Mouse (Mus musculus): Measurements from ENCODE around the gene Cela3b. TPM values are rescaled to one million over a fixed set of nuclear protein-coding genes. Genes with fewer than 3 reads are reported as not detected.
A peak's percentile ranks its signal among the peaks of the same experiment; 100 is the strongest.

Gene Cela3b
- polyA plus RNA-seq, 1 experiment from 2014 or later, result not detected

DNA sequence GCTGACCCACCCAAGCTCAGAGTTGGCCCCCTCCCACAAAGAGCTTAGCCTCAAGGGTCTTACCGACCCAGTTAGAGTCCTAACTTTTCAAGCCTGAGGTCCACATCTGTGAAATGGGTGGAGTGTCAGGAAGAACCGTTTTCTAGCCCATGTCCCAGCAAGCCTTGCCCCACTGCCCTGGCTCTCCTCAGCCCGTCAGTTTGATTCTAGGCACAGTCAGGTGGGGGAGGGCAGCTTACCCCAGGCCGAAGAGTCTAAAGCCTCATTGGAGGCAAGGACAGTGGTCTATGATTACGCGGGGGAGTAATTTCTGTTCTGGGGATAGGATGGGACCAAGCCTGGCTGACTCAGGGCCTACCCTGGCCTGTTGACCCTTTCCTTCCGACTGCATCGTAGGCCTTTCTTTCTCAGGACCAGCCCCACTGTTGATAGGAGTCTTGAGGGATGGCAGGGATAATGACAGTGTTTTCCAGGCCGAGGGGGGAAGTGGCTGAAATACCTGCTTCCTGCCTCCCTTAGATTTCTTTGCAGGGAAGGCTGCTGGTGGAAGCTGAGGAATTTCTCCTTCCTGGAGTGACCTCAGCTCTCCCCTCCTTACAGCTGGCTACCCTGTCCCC lies 40.5 kb upstream of the Cela3b start:
- H3K4me2 ChIP-seq, result peak overlapping the region; percentile 80
- peak overlapping the region; percentile 61; the same call in 1 of the 2 replicates for H3K4me3 ChIP-seq
- no peak for ATAC-seq
- 56% methylated on average over 9 of the region's 9 CpGs for WGBS (ENCODE audit: insufficient replicate concordance)
- peaks cover 50% of the 10 kb centered on the region for H3K27me3 ChIP-seq (replicated peaks)
- peak overlapping the region; percentile 10; the same call in 1 of the 2 replicates for H3K9ac ChIP-seq
- H3K27ac ChIP-seq, result 0 out of 2 replicates have a peak overlapping the region, but pooled peaks have one; percentile 38
- H3K4me1 ChIP-seq, result peaks cover 83% of the 10 kb centered on the region
- no peaks in the 10 kb centered on the region for H3K36me3 ChIP-seq
- no peaks in the 10 kb centered on the region for H3K9me3 ChIP-seq (replicated peaks)

DNA sequence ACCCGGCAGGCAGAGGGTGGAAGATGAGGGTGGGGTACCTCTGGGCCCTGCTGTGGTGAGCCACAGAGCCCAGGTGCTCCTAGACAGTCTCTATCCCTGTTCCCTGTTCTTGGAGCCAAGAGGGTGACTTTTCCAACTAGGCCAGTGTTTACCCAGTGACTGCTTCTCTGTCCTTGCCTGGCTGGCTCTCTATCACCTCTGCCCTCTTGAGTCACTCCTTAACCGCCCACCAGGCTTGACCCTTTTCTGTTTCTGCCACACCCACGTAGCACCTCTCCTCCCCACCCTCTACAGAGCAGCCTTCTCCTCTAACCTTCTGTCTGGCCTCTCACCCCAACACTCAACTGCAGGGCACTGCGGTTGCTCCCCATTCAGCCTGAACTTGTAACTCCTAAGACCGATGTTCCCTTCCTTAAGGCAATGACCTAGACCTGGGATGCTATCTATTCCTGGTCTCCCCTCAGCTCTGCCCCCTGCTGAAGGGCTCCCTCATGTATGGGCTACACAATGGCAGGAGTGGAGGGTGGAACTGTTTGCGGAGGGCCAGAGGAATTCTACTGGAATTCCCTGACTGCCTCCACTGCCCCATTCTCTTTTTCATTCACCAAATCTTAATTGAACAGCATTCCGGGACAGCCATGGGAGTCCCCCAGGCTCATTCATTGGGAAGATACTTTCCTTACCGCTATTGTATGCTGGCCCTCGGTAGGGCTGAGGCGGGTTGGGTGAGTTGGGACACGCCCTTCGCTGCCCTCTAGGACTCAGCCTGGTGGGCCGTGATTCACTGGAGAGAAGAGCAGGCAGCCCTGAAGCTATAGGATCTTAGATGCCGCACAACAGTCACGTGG lies 39.7 kb upstream of the Cela3b start:
- Histone ChIP-seq H3K27ac (0 out of 2 replicates have a peak overlapping the region, but pooled peaks have one; percentile 38), H3K4me3 (peak overlapping the region; percentile 61), H3K36me3 (no peaks in the 10 kb centered on the region), H3K9me3 (replicated peaks) (no peaks in the 10 kb centered on the region), H3K27me3 (replicated peaks) (peaks cover 44% of the 10 kb centered on the region), H3K4me1 (peaks cover 76% of the 10 kb centered on the region), H3K9ac (0 out of 2 replicates have a peak overlapping the region, but pooled peaks have one; percentile 66), H3K4me2 (peak overlapping the region; percentile 80)
- 34% methylated on average over 15 of the region's 15 CpGs for WGBS (ENCODE audit: insufficient replicate concordance)
- ATAC-seq, result no peak

DNA sequence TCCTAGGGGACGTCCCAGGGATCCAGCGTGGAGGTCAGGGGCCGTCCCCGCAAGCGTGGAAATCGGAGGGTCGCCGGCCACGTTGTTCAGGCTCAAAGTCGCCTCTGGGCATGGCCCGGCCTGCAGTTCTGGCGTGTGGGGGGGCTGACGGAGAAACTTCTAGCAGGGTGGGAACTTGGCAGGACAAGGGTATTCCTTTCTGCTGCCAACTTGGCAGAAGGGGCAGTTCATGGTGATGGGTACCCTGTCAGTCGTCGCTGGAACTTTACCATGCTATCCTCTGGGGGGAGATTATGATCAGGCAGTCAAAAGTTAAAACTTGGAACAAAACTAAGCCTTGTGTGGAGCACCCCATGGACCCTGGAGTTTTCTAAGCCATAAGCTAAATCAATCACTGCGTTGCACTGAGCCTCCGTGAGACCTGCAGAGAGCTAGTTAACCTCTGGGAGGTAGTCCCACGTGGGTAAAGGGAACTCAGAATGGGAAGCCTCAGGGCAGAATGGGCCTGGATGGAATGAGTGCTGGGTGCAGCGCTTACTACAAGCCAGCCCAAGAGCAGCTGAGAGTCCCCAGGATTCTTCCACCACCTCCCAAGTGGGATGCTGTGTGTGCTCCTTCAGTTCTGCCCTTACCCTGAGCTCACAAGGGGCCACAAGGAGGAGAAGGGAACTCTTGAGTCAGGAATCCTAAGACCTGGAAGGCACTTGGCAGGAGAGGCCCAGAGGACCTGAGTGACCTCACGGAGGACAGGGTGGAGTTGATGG lies 38.9 kb upstream of the Cela3b start:
- Histone ChIP-seq H3K4me1 (peaks cover 69% of the 10 kb centered on the region), H3K9ac (peak overlapping the region; percentile 66), H3K27me3 (replicated peaks) (peaks cover 44% of the 10 kb centered on the region), H3K4me2 (peak overlapping the region; percentile 80), H3K9me3 (replicated peaks) (no peaks in the 10 kb centered on the region), H3K4me3 (peak overlapping the region; percentile 61), H3K27ac (no peak overlapping the region; the same call in 1 of the 2 replicates), H3K36me3 (no peaks in the 10 kb centered on the region)
- no peak for ATAC-seq
- WGBS (ENCODE audit: insufficient replicate concordance), result 9% methylated on average over 20 of the region's 20 CpGs

DNA sequence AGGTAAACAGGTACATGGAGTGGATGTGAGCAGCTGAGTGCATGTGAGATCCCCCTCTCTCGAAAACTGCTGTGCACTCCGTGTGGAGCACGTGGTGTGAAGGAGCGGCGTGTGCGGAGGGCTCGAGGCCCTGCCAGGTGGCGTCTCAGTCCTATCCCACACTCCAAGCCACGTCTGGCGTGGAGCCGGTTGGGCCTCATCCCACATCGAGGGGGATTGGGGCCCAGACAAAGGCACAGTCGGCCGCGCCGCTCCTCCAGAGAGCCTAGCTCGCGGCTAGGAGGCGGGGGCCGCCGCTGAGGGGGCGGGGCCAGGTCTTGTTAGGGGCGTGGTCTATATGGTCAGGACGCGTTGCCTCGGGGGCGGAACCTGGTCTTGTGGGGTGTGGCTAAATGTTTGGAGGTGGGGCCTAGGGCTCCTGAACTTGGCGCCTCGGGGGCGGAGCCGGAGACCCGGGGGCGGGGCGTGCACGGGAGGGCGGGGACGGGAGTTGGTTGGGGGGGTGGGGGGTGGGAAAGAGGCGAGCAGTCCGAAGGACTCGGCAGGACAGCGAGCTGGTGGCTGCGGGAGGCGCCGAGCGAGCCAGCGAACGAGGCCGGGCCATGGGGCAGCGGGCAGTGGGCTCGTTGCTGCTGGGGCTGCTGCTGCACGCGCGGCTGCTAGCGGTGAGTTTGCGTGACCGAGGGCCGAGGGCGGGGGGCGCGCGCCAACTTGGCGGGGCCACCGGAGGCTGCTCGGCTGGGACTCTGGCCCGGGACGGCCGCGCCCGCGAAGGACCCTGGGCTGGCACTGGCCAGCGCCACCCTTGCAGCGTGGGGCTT lies 38.1 kb upstream of the Cela3b start, which contains the start of gene Hspg2:
TSS of gene Hspg2 (plus strand) at position 510 of the 821 bp plus-strand sequence.
- H3K4me1 ChIP-seq, result peaks cover 61% of the 10 kb centered on the region
- WGBS (ENCODE audit: insufficient replicate concordance), result 2% methylated on average over 71 of the region's 72 CpGs
- H3K27ac ChIP-seq, result peak within 1 kb of the TSS; percentile 43; the same call in 1 of the 2 replicates
- H3K36me3 ChIP-seq, result no peaks in the 10 kb centered on the region
- H3K27me3 ChIP-seq (replicated peaks), result peaks cover 36% of the 10 kb centered on the region
- H3K9ac ChIP-seq, result peak within 1 kb of the TSS; percentile 66
- ATAC-seq, result peak; percentile 83
- no peaks in the 10 kb centered on the region for H3K9me3 ChIP-seq (replicated peaks)
- H3K4me2 ChIP-seq, result peak within 1 kb of the TSS; percentile 80
- H3K4me3 ChIP-seq, result peak within 1 kb of the TSS; percentile 61

DNA sequence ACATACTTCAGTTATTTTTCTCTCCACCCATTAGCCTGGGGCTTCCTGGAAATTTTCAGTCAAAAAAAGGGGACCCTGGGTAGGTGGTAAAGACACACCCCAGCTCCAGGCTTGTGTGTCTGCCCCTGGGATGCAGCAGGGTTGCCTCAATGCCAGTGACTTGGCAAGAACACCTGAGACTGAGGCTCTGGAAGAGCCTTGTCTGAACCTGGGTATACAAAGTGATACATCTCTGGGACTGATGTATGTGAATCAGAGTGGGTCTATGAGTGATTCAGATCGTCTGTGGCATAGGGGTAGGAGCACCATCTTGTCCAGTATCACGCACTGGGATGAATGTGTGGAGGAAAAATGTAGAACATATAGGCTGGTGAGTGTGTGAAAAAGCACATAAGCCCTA lies 37.2 kb upstream of the Cela3b start:
- H3K4me3 ChIP-seq, result no peak overlapping the region
- H3K27ac ChIP-seq, result no peak overlapping the region
- peaks cover 33% of the 10 kb centered on the region for H3K27me3 ChIP-seq (replicated peaks)
- H3K4me2 ChIP-seq, result peak overlapping the region; percentile 80; the same call in 1 of the 2 replicates
- no peak for ATAC-seq
- H3K36me3 ChIP-seq, result no peaks in the 10 kb centered on the region
- 81% methylated on average over 2 of the region's 2 CpGs for WGBS (ENCODE audit: insufficient replicate concordance)
- H3K9ac ChIP-seq, result no peak overlapping the region
- no peaks in the 10 kb centered on the region for H3K9me3 ChIP-seq (replicated peaks)
- peaks cover 54% of the 10 kb centered on the region for H3K4me1 ChIP-seq

DNA sequence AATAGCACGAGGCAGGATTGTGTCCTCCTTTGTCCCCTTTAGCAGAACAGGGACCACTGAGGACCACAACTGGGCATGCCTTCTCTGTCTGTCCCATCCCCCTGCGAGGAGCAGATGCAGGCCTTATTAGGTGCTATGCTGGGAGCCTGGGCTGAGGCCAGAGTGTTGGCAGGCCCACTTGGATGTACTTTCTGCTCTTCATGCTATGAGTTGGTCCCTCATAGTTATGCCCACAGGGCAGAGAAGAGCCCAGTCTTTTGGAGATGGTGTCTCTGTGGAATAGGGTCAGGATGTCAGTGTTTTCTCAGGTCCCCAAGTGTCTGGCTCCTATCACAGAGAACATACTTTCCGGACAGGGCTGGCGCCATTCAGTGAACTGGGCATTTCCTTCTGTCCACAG lies 36.7 kb upstream of the Cela3b start:
- Histone ChIP-seq H3K9me3 (replicated peaks) (no peaks in the 10 kb centered on the region), H3K27me3 (replicated peaks) (peaks cover 33% of the 10 kb centered on the region), H3K27ac (no peak overlapping the region), H3K36me3 (no peaks in the 10 kb centered on the region), H3K9ac (no peak overlapping the region), H3K4me1 (peaks cover 51% of the 10 kb centered on the region), H3K4me2 (no peak overlapping the region), H3K4me3 (no peak overlapping the region)
- WGBS (ENCODE audit: insufficient replicate concordance), result 64% methylated on average over 4 of the region's 4 CpGs
- ATAC-seq, result no peak

DNA sequence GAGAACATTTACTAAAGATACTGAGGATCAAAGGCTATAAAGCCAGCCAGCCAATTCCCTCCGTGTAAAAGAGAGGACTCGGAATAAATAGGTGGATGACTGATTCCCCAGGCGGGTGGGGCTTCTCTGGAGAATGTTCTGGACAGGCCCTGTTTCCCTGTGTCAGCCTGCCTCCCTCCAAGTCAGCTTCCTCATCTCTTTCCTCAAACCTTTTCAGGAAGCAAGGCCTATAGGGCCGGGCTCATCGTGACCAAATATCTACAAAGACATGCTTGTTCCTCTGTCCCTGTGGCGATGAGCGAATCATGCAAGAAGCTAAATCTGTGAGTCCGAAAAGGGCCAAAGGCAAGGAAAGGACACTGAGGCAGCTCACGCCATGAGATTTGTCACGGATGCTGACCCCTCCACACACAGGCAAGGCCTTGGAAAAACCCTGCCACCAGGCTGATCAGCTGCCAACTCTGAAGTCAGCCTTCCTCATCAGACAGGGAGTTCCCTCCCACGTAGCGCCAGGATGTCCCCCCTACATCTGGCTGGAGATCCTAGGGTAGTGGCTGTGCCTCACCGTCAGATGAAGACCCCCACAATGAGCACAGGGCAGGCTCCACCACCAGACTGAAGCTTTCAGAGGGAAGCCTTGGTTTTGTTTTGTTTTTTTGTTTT lies 34.9 kb upstream of the Cela3b start:
- Histone ChIP-seq H3K9me3 (replicated peaks) (no peaks in the 10 kb centered on the region), H3K27ac (no peak overlapping the region), H3K4me2 (no peak overlapping the region), H3K27me3 (replicated peaks) (peaks cover 22% of the 10 kb centered on the region), H3K4me3 (no peak overlapping the region), H3K9ac (no peak overlapping the region), H3K4me1 (peaks cover 44% of the 10 kb centered on the region), H3K36me3 (no peaks in the 10 kb centered on the region)
- WGBS (ENCODE audit: insufficient replicate concordance), result 55% methylated on average over 13 of the region's 13 CpGs
- ATAC-seq, result no peak

DNA sequence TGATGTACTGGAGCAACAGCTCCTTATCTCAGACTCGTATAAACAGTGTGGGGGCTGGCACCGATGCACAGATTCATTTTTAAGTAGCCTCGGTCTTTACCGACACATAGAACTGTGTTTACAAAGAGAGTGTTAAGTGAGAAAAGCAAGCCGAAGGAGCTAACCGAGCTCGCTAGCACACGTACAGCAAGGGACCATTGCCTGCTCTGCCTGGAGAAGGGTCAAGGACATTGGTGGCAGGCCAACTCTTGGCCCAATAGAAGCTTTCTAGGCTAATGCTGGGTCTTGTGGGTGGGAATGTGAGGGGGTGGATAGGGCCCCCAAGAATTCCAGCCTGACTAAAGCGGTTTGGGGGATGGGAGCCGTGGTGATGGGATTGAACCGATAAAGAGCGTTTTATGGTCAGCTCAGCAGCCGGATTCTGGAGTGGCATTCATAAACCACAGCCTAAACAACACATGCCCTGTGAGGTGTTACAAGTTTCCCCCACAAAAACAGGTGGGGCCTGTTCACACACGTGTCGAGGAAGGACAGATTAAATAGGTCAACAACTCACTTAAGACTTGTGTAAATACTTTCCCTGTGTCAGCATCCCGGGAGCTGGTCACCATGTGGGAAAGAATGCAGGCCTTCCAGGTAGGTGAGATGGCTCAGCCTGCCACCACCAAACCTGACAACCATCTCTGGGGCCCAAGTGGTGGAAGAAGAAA lies 31.8 kb upstream of the Cela3b start:
- H3K4me3 ChIP-seq, result no peak overlapping the region
- no peak overlapping the region for H3K4me2 ChIP-seq
- no peak overlapping the region for H3K27ac ChIP-seq
- 0 out of 2 replicates have a peak, but pooled peaks cover 4% of the 10 kb centered on the region for H3K27me3 ChIP-seq (replicated peaks)
- no peak for ATAC-seq
- H3K36me3 ChIP-seq, result no peaks in the 10 kb centered on the region
- H3K4me1 ChIP-seq, result peaks cover 32% of the 10 kb centered on the region
- WGBS (ENCODE audit: insufficient replicate concordance), result 69% methylated on average over 16 of the region's 16 CpGs
- H3K9me3 ChIP-seq (replicated peaks), result no peaks in the 10 kb centered on the region
- no peak overlapping the region for H3K9ac ChIP-seq

DNA sequence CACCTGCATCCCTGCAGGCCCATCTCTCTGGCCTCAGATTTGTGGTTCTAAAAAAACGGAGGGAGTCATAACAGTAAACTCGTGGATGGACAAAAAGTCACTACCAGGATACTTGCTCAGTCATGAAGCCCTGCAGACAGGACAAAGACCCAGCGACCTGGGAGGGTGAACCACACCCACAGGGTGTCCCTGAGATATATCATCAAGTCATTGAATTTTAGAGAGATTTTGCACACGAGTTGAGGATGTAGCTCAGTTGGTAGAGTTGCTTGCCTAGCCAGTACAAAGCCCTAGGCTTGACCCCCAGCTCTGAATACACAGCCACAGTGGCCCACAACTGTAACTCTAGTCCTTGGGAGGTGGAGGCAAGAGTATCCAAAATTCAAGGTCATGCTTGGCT lies 30.9 kb upstream of the Cela3b start:
- 49% methylated on average over 4 of the region's 4 CpGs for WGBS (ENCODE audit: insufficient replicate concordance)
- no peak overlapping the region for H3K4me2 ChIP-seq
- H3K4me1 ChIP-seq, result peaks cover 35% of the 10 kb centered on the region
- H3K27me3 ChIP-seq (replicated peaks), result no peaks in the 10 kb centered on the region
- H3K4me3 ChIP-seq, result no peak overlapping the region
- no peak overlapping the region for H3K27ac ChIP-seq
- H3K9me3 ChIP-seq (replicated peaks), result no peaks in the 10 kb centered on the region
- no peak for ATAC-seq
- H3K36me3 ChIP-seq, result no peaks in the 10 kb centered on the region
- no peak overlapping the region for H3K9ac ChIP-seq

DNA sequence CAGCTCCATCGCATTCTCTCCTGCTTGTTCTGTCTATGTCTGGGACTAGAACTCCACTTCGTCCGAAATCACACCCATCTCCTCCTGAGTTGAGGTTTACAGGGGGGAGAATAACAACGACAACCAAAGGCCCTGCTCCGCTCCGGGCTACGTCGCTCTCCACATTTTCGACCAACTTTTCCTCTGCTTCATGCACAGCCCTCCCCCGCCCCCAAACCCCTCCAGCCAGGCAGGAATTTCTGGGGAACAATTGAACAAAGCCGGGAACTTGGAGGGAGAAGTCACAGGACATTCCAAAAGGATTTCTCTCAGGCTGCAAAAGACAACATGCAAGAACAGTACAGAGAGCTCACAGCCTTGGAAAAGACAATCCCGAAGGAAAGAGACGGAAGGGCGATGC lies 30.3 kb upstream of the Cela3b start:
- Histone ChIP-seq H3K27me3 (replicated peaks) (no peaks in the 10 kb centered on the region), H3K4me3 (no peak overlapping the region)
- WGBS (ENCODE audit: insufficient replicate concordance), result 73% methylated on average over 14 of the region's 14 CpGs

More for the DNA sequence above, 30.3 kb upstream of the Cela3b start:
- no peak overlapping the region for H3K4me2 ChIP-seq
- no peak overlapping the region for H3K9ac ChIP-seq
- ATAC-seq, result no peak
- no peak overlapping the region for H3K27ac ChIP-seq
- no peaks in the 10 kb centered on the region for H3K36me3 ChIP-seq
- peaks cover 31% of the 10 kb centered on the region for H3K4me1 ChIP-seq
- no peaks in the 10 kb centered on the region for H3K9me3 ChIP-seq (replicated peaks)
